Mouse (Mus musculus) embryonic facial prominence, embryonic 11.5 days (tissue): Measurements from ENCODE around the gene Itga7. TPM values are rescaled to one million over a fixed set of nuclear protein-coding genes. Genes with fewer than 3 reads are reported as not detected.
A peak's percentile ranks its signal among the peaks of the same experiment; 100 is the strongest.

Source experiments
- ATAC-seq: fragments of 200-750 bp; cut with Nextera tagmentation; replicated peaks from 2 replicates; pipeline ENCODE4 v1.8.0; 2017; ENCODE audit warnings: low read depth; ENCODE audit not compliant: insufficient number of reproducible peaks, low FRiP score, low TSS enrichment
- DNase-seq: peaks from one replicate; pipeline ENCODE4 v3.0.0-alpha.2; 2015; ENCODE audit warnings: low spot score
- H3K27ac ChIP-seq: fragments of 300-500 bp; sonication (generic); replicated peaks from 2 replicates; pipeline ENCODE4 v1.5.1; 2014; ENCODE audit warnings: mild to moderate bottlenecking, low read depth, low read length, control low read depth
- H3K27me3 ChIP-seq: fragments of 300-500 bp; sonication (generic); 2 replicates; pipeline ENCODE4 v1.6.1; 2014; ENCODE audit warnings: mild to moderate bottlenecking, low read length, moderate library complexity, mixed read lengths; ENCODE audit not compliant: control insufficient read depth, insufficient read depth
- H3K36me3 ChIP-seq: fragments of 300-500 bp; sonication (generic); replicated peaks from 2 replicates; pipeline ENCODE4 v1.6.1; 2014; ENCODE audit warnings: low read depth, mild to moderate bottlenecking, low read length, moderate library complexity, mixed read lengths; ENCODE audit not compliant: control insufficient read depth, insufficient read depth
- H3K4me1 ChIP-seq: fragments of 300-500 bp; sonication (generic); 2 replicates; pipeline ENCODE4 v1.6.1; 2014; ENCODE audit warnings: low read length, mixed read lengths; ENCODE audit not compliant: control insufficient read depth, insufficient read depth
- H3K4me2 ChIP-seq: fragments of 300-500 bp; sonication (generic); 2 replicates; pipeline ENCODE4 v1.6.1; 2014; ENCODE audit warnings: low read depth, mild to moderate bottlenecking, control low read depth, low read length, moderate library complexity
- H3K4me3 ChIP-seq: fragments of 300-500 bp; sonication (generic); 2 replicates; pipeline ENCODE4 v1.5.1; 2014; ENCODE audit warnings: low read depth, low read length, control low read depth
- H3K9ac ChIP-seq: fragments of 300-500 bp; sonication (generic); replicated peaks from 2 replicates; pipeline ENCODE4 v1.6.1; 2014; ENCODE audit warnings: mild to moderate bottlenecking, control low read depth, low read length
- H3K9me3 ChIP-seq: fragments of 300-500 bp; sonication (generic); replicated peaks from 2 replicates; pipeline ENCODE4 v1.6.1; 2016; ENCODE audit warnings: mild to moderate bottlenecking, low read length, inconsistent platforms, mixed read lengths; ENCODE audit not compliant: control insufficient read depth
- WGBS: fragments of 180-500 bp; shearing (Covaris S2); extraction: QIAGEN DNeasy Blood & Tissue Kit; methylation state at CpG from one replicate; pipeline ENCODE4 v1.1.7; 2014; 5-methylcytosine and 5-hydroxymethylcytosine counted together
- polyA plus RNA-seq: library from polyadenylated mRNA; unstranded; fragments of >200 nt; fragmentation: Nextera tagmentation; extraction: Ambion mirVana; gene quantifications from 2 replicates; pipeline ENCODE4 v1.2.1, GENCODE M21; 2014

Itga7 gene
- polyA plus RNA-seq, 1 experiment from 2014 or later: 2.3 TPM

DNA sequence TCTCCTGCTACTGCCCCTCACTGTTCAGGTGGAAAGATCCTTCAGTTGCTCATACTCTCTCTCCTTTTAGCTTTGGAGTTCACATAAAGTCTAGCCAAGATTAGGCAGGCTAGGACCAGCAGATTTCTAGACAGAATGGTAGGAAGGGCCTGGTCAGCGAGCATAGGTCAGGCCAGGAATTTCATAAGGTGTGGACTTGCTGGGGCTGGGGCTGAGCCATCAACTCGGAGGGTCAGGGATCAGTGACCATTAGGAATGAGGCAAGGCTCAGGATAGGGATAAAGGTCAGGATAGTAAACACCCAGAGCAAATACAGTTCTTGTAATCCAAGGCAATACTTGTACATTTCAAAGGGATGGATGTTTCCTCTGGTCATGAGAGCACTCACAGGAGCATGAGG, 31.3 kb downstream of the Itga7 start:
- no peak overlapping the region for H3K4me3 ChIP-seq
- no peaks in the 10 kb centered on the region for H3K4me1 ChIP-seq
- no peak for ATAC-seq
- no peak overlapping the region for H3K27ac ChIP-seq
- WGBS: 74% methylated on average over 2 of the region's 2 CpGs
- H3K9me3 ChIP-seq: no peaks in the 10 kb centered on the region
- H3K4me2 ChIP-seq: no peak overlapping the region
- no peak for DNase-seq
- no peak overlapping the region for H3K9ac ChIP-seq
- H3K36me3 ChIP-seq: no peaks in the 10 kb centered on the region
- H3K27me3 ChIP-seq: no peaks in the 10 kb centered on the region

DNA sequence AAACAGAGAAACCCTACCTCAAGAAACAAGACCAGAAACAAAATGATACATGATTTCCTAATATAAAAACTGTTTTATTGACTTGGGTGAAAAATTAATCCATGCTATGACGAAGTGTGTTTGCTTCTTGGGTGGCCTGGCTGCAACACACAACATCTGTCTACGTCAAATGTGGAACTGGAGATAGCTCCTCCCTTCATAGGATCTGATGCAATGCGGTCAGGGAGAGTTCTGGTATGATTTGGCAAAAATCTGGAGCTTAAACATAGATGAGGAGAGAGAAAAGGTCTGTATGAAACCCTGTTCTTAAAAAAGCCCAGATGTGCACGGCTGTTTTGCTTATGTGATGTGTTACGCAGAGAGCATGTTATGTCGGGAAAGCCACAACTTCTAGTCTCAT, 32.3 kb downstream of the Itga7 start:
- Histone ChIP-seq H3K4me3 (no peak overlapping the region), H3K27me3 (no peaks in the 10 kb centered on the region), H3K4me2 (no peak overlapping the region), H3K27ac (no peak overlapping the region), H3K4me1 (no peaks in the 10 kb centered on the region), H3K36me3 (no peaks in the 10 kb centered on the region), H3K9ac (no peak overlapping the region), H3K9me3 (no peaks in the 10 kb centered on the region)
- 88% methylated on average over 6 of the region's 6 CpGs for WGBS
- ATAC-seq (no peak), DNase-seq (no peak)

DNA sequence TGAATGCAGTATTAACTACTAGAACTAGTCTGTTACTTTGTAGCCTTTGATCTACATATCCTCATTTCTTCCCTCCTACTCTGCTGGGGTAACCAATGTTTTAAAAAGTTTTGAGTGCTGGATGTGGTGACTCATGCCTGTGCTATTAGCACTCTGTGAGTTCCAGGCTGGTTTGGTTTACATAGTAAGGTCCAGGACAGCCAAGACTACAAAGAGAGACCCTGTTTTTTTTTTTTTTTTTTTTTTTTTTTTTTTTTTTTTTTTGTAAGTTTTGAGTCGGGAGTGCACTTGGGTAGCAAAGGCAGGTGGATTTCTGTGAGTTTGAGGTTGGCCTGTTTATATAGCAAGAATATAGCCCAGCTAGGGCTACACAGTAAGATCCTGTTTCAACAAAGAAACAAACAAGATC, 34.7 kb downstream of the Itga7 start:
- no peak overlapping the region for H3K27ac ChIP-seq
- no peaks in the 10 kb centered on the region for H3K27me3 ChIP-seq
- ATAC-seq (no peak), DNase-seq (no peak)
- no peaks in the 10 kb centered on the region for H3K4me1 ChIP-seq
- no peaks in the 10 kb centered on the region for H3K36me3 ChIP-seq
- H3K9me3 ChIP-seq: no peaks in the 10 kb centered on the region
- no peak overlapping the region for H3K9ac ChIP-seq
- WGBS: 53% methylated on average over 1 of the region's 1 CpGs
- no peak overlapping the region for H3K4me2 ChIP-seq
- no peak overlapping the region for H3K4me3 ChIP-seq

DNA sequence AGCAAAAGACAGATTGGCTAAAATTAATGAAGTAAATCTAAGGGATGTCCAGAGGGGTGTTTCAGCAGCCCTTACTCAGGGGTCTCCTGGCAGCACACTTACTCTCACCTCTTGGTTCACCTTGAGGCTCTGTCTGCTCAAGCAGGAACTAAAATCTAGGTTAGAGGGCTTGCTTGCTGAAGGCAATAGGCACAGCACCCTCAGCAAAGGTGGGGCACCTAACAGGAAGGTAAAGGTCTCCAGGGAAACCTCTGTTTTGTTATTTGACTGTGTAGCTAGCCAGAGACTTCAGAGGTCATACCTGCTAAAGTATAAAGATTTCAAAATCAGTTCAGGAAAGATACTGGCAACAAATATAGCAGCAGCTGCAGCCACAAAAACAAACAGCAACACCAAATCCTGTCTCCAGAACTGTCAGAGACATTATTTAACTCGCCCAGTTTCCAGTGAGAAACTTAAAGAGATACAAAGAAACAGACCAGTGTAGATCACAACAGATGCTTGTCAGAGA, 37.2 kb downstream of the Itga7 start:
- Histone ChIP-seq H3K27ac (no peak overlapping the region), H3K36me3 (no peaks in the 10 kb centered on the region), H3K4me3 (no peak overlapping the region), H3K27me3 (no peaks in the 10 kb centered on the region), H3K4me1 (no peaks in the 10 kb centered on the region), H3K9me3 (no peaks in the 10 kb centered on the region), H3K9ac (no peak overlapping the region), H3K4me2 (no peak overlapping the region)
- ATAC-seq: no peak
- DNase-seq: no peak
- 58% methylated on average over 1 of the region's 1 CpGs for WGBS

GRCm38 (mm10) chr10:128972841-128973240, 39.2 kb downstream of the Itga7 start:
- Histone ChIP-seq H3K36me3 (no peaks in the 10 kb centered on the region), H3K9me3 (no peaks in the 10 kb centered on the region), H3K4me3 (no peak overlapping the region), H3K9ac (no peak overlapping the region), H3K27me3 (no peaks in the 10 kb centered on the region), H3K4me2 (no peak overlapping the region), H3K27ac (no peak overlapping the region), H3K4me1 (no peaks in the 10 kb centered on the region)
- DNase-seq: no peak
- 76% methylated on average over 4 of the region's 4 CpGs for WGBS
- no peak for ATAC-seq

DNA sequence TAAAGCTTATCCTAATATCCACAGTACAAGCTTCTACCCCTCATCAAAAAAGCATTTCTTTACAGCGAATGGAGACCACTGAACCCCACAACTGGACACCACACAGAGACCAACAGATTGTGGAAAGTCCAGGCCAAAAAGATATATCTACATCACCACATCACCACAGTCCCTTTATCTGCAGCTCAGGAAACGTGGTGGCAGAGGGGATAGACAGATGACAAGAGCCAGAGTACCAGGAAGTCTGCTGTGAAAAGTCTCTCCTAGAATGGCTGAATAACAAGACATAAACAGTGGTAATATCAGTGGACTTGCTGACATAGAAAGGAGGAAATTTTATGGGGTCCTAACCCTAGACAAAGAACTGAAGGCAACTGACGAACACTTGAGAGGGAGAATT, 42.8 kb downstream of the Itga7 start:
- no peak overlapping the region for H3K27ac ChIP-seq
- no peak overlapping the region for H3K4me2 ChIP-seq
- no peaks in the 10 kb centered on the region for H3K4me1 ChIP-seq
- WGBS: 65% methylated on average over 3 of the region's 3 CpGs
- H3K9ac ChIP-seq: no peak overlapping the region
- H3K9me3 ChIP-seq: no peaks in the 10 kb centered on the region
- H3K4me3 ChIP-seq: no peak overlapping the region
- DNase-seq (no peak), ATAC-seq (no peak)
- no peaks in the 10 kb centered on the region for H3K27me3 ChIP-seq
- no peaks in the 10 kb centered on the region for H3K36me3 ChIP-seq

DNA sequence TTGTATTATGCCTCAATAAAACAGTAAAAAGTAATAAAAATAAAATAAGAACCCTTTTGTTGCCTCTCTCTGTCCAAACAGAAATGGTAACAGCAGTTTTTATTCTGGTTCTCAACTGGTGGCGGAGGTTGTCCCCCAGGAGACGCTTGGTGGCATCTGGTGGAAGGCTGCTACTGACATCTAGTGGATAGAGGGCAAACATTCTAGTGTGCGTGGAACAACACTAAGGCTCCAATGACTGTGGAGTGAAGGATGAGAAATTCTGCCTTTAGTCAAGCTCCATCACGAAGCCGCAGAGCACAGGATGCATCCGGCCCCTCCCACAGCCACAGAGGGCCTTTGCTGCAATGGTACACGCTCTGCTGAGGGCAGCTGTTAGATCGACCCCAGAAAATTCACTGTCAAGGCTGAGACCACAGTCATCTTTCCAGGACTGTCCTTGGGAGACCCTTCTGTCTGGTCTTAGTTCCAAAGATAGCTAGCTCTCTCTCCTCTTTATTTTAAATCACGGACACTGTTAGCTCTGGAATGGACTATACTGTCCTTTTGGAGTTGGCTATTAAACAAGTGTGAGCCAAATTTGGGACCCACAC, 44.0 kb downstream of the Itga7 start:
- Histone ChIP-seq H3K27ac (no peak overlapping the region), H3K9me3 (no peaks in the 10 kb centered on the region), H3K4me3 (no peak overlapping the region), H3K27me3 (no peaks in the 10 kb centered on the region), H3K9ac (no peak overlapping the region), H3K4me1 (no peaks in the 10 kb centered on the region), H3K4me2 (no peak overlapping the region), H3K36me3 (no peaks in the 10 kb centered on the region)
- peak; percentile 72 for ATAC-seq
- peak; percentile 72 for DNase-seq
- 28% methylated on average over 9 of the region's 9 CpGs for WGBS

- Histone ChIP-seq H3K4me2 (no peak overlapping the region), H3K4me3 (no peak overlapping the region), H3K4me1 (no peaks in the 10 kb centered on the region), H3K27ac (no peak overlapping the region), H3K27me3 (no peaks in the 10 kb centered on the region), H3K9me3 (no peaks in the 10 kb centered on the region), H3K36me3 (no peaks in the 10 kb centered on the region), H3K9ac (no peak overlapping the region)
- ATAC-seq (no peak), DNase-seq (peak; percentile 13)
- 59% methylated on average over 3 of the region's 3 CpGs for WGBS
These were observed 47.2 kb downstream of the Itga7 start for GRCm38 (mm10) chr10:128980644-128981365.
